Mouse (Mus musculus) adrenal gland, adult 8-10 months (tissue): ENCODE results near the gene Mbip. TPM values are rescaled to one million over a fixed set of nuclear protein-coding genes. Genes with fewer than 3 reads are reported as not detected.

Experiments used
- DNase-seq: peaks from one replicate; pipeline ENCODE4 v3.0.0; 2022
- total RNA-seq, 4 experiments: library from RNA; stranded (reverse); gene quantifications; 2 replicates each; pipeline ENCODE4 v1.2.4; 2022

The Mbip gene
- total RNA-seq, 4 experiments from 2014 or later: 15.5 to 22.9 (median 18.3) TPM

- no peak for DNase-seq
Measured at GRCm38 (mm10) chr12:56288548-56288947, 57.1 kb downstream of the Mbip start.

- DNase-seq: no peak
Measured at GRCm38 (mm10) chr12:56286828-56287227, 58.9 kb downstream of the Mbip start.

GRCm38 (mm10) chr12:56284210-56284609 lies 61.5 kb downstream of the Mbip start:
- no peak for DNase-seq

- no peak for DNase-seq
Measured at GRCm38 (mm10) chr12:56281649-56282048, 64.0 kb downstream of the Mbip start.

Other genes with a start within 250 kb of the Mbip start
- not detected for gene Nkx2-1, start 191.0 kb upstream of the Mbip start, total RNA-seq